In genomic region chr3:127331562-127331961, GRCm38 (mm10) we compare ENCODE assay signal across 22 mouse cellular contexts.
DNase-seq lines count a peak whose midpoint lies in the region; ATAC-seq lines count a peak whose summit lies in the region.
"Had no signal": no experiment of that assay in that cellular context is flagged by ENCODE, and none has a peak within 500 bp of the region (broad histone marks: within the 10 kb centered on the region; RNA-seq: fewer than 3 reads in every experiment).

No protein-coding gene starts in this region.

- no peaks in the 10 kb centered on the region for H3K4me1 ChIP-seq in liver, embryonic 11.5 days (replicated peaks; ENCODE audit: control insufficient read depth, insufficient read depth, low read length)
- no peaks in the 10 kb centered on the region for H3K4me1 ChIP-seq in midbrain, embryonic 11.5 days (ENCODE audit: control insufficient read depth, insufficient read depth, low read length)
- H3K4me1 ChIP-seq: embryonic facial prominence, embryonic 13.5 days; embryonic facial prominence, embryonic 15.5 days; forebrain, embryonic 10.5 days; forebrain, embryonic 12.5 days had no signal

- H3K9me3 ChIP-seq in liver, embryonic 11.5 days (ENCODE audit: control insufficient read depth, low read length), result no peaks in the 10 kb centered on the region
- H3K9me3 ChIP-seq in midbrain, embryonic 11.5 days (ENCODE audit: control insufficient read depth, low read length), result no peaks in the 10 kb centered on the region
- H3K9me3 ChIP-seq: embryonic facial prominence, embryonic 13.5 days; embryonic facial prominence, embryonic 15.5 days; forebrain, embryonic 10.5 days; forebrain, embryonic 12.5 days had no signal

- 64% methylated on average over 6 of the region's 6 CpGs for WGBS in liver, embryonic 11.5 days
- 91% methylated on average over 6 of the region's 6 CpGs for WGBS in midbrain, embryonic 11.5 days

- no peaks in the 10 kb centered on the region for H3K27me3 ChIP-seq in liver, embryonic 11.5 days (replicated peaks; ENCODE audit: control insufficient read depth, insufficient read depth, low read length)
- no peaks in the 10 kb centered on the region for H3K27me3 ChIP-seq in midbrain, embryonic 11.5 days (ENCODE audit: control insufficient read depth, insufficient read depth, low read length)
- H3K27me3 ChIP-seq: embryonic facial prominence, embryonic 13.5 days; embryonic facial prominence, embryonic 15.5 days; forebrain, embryonic 12.5 days had no signal

- DNase-seq in liver, embryonic 11.5 days (ENCODE audit: low spot score), result no peak
- DNase-seq in midbrain, embryonic 11.5 days (ENCODE audit: low spot score, missing footprints), result no peak
- DNase-seq: adrenal gland, adult 2 months; adrenal gland, postnatal 10 days; adrenal gland, postnatal 25 days; cerebellum, adult 11-12 months; cerebellum, adult 2 months; cerebellum, adult 9-10 months; cerebellum, postnatal 10 days; cerebellum, postnatal 25 days; embryo, embryonic 11 days had no signal

- no peak overlapping the region for H3K4me2 ChIP-seq in liver, embryonic 11.5 days
- H3K4me2 ChIP-seq in midbrain, embryonic 11.5 days, result no peak overlapping the region
- H3K4me2 ChIP-seq: embryonic facial prominence, embryonic 13.5 days; embryonic facial prominence, embryonic 15.5 days; forebrain, embryonic 12.5 days had no signal

- peak; percentile 83 for ATAC-seq in common myeloid progenitor, adult 5-6 weeks (replicated peaks; ENCODE audit: low read depth, poor library complexity, severe bottlenecking)
- ATAC-seq in megakaryocyte, adult 5-6 weeks (ENCODE audit: poor library complexity, severe bottlenecking), result peak; percentile 99
- 0 out of 2 replicates have a peak, but pooled peaks have one; percentile 53 for ATAC-seq in monocyte, adult 5-6 weeks (replicated peaks; ENCODE audit: insufficient number of reproducible peaks, low FRiP score, low TSS enrichment, poor library complexity, severe bottlenecking)
- no peak for ATAC-seq in liver, embryonic 11.5 days (replicated peaks; ENCODE audit: low FRiP score)
- ATAC-seq in midbrain, embryonic 11.5 days (ENCODE audit: low FRiP score), result no peak
- no peak for ATAC-seq in inflammation-experienced regulatory T-cells, adult 6 months
- ATAC-seq: forebrain, embryonic 14.5 days; forebrain, embryonic 16.5 days had no signal

- no peak overlapping the region for H3K27ac ChIP-seq in liver, embryonic 11.5 days (ENCODE audit: low read depth, low read length)
- no peak overlapping the region for H3K27ac ChIP-seq in midbrain, embryonic 11.5 days (ENCODE audit: low read depth, low read length)
- H3K27ac ChIP-seq: embryonic facial prominence, embryonic 13.5 days; embryonic facial prominence, embryonic 15.5 days; forebrain, embryonic 10.5 days; forebrain, embryonic 12.5 days had no signal

- H3K9ac ChIP-seq in liver, embryonic 11.5 days (ENCODE audit: low read depth, low read length), result no peak overlapping the region
- H3K9ac ChIP-seq in midbrain, embryonic 11.5 days (ENCODE audit: low read length), result no peak overlapping the region
- H3K9ac ChIP-seq: embryonic facial prominence, embryonic 13.5 days; embryonic facial prominence, embryonic 15.5 days; forebrain, embryonic 12.5 days had no signal

- no peaks in the 10 kb centered on the region for H3K36me3 ChIP-seq in liver, embryonic 11.5 days (ENCODE audit: control insufficient read depth, insufficient read depth, low read length)
- no peaks in the 10 kb centered on the region for H3K36me3 ChIP-seq in midbrain, embryonic 11.5 days (ENCODE audit: control insufficient read depth, insufficient read depth, low read length)
- H3K36me3 ChIP-seq: embryonic facial prominence, embryonic 13.5 days; embryonic facial prominence, embryonic 15.5 days; forebrain, embryonic 10.5 days had no signal

- no peak overlapping the region for H3K4me3 ChIP-seq in liver, embryonic 11.5 days (ENCODE audit: low read depth, low read length)
- no peak overlapping the region for H3K4me3 ChIP-seq in midbrain, embryonic 11.5 days (ENCODE audit: low read depth, low read length)
- H3K4me3 ChIP-seq: embryonic facial prominence, embryonic 13.5 days; embryonic facial prominence, embryonic 15.5 days; erythroblast, embryonic 14.5 days; forebrain, embryonic 10.5 days; forebrain, embryonic 12.5 days had no signal

Comparison
In these comparisons a context has a peak if more than half of its experiments do, and no peak if none do; other contexts are left out.
1. ATAC-seq: peak in common myeloid progenitor, adult 5-6 weeks (single experiment), megakaryocyte, adult 5-6 weeks (single experiment) and monocyte, adult 5-6 weeks (single experiment); none in liver, embryonic 11.5 days (single experiment), midbrain, embryonic 11.5 days (single experiment) and inflammation-experienced regulatory T-cells, adult 6 months (single experiment).